In genomic region chr7:27184964-27185363, GRCm38 (mm10) we compare ENCODE assay signal across 9 mouse cellular contexts. TPM values are rescaled to one million over a fixed set of nuclear protein-coding genes. Genes with fewer than 3 reads are reported as not detected.
A peak's percentile ranks its signal among the peaks of the same experiment; 100 is the strongest.
DNase-seq lines count a peak whose midpoint lies in the region; ATAC-seq and TF ChIP-seq lines count a peak whose summit lies in the region.
"Had no signal": no experiment of that assay in that cellular context is flagged by ENCODE, and none has a peak within 500 bp of the region (broad histone marks: within the 10 kb centered on the region; RNA-seq: fewer than 3 reads in every experiment).

No protein-coding gene starts in this region.

- ATAC-seq in liver, embryonic 11.5 days (replicated peaks; ENCODE audit: low FRiP score) = peak; percentile 46; the same call in 1 of the 2 replicates

- intact Hi-C loops in left cerebral cortex, postnatal 4 days (cut with DNase I) = no loop called here

- peaks cover 3% of the 10 kb centered on the region; the same call in 1 of the 2 replicates for H3K36me3 ChIP-seq in kidney, adult 2 months (ENCODE audit: control insufficient read depth, insufficient read depth, low read length)
- H3K36me3 ChIP-seq in liver, embryonic 11.5 days (ENCODE audit: control insufficient read depth, insufficient read depth, low read length) = peaks cover 53% of the 10 kb centered on the region

- no peak for DNase-seq in kidney, adult 2 months
- DNase-seq in kidney, adult 11 months = no peak
- DNase-seq in CD8-positive naive resting alpha-beta T cell, adult 2 months (ENCODE audit: low read depth in 2 of 2, low spot score in 2 of 2) = peak; percentile 24 to 51
- DNase-seq in ZHBTc4 (ENCODE audit: low read depth, low spot score) = peak; percentile 85
- DNase-seq in liver, embryonic 11.5 days (ENCODE audit: low spot score) = peak; percentile 68
- no peak for DNase-seq in urinary bladder, postnatal 4 days (ENCODE audit: low spot score in 2 of 2)
- DNase-seq in left cerebral cortex, adult 11 months (ENCODE audit: low spot score) = no peak
- DNase-seq in left cerebral cortex, postnatal 4 days = no peak

- 55% methylated on average over 3 of the region's 3 CpGs for WGBS in kidney, adult 2 months
- WGBS in liver, embryonic 11.5 days = 38% methylated on average over 3 of the region's 3 CpGs

- peak; percentile 80 for TF ChIP-seq CTCF in kidney, adult 2 months (conservative IDR thresholded peaks at IDR 0.05; ENCODE audit: insufficient read depth, insufficient read length, low read depth, low read length)

- H3K4me2 ChIP-seq in liver, embryonic 11.5 days = no peak overlapping the region
- H3K4me2 ChIP-seq: midbrain, embryonic 12.5 days had no signal

- no peak for TF ChIP-seq POLR2A in kidney, adult 2 months (IDR thresholded peaks at IDR 0.05; ENCODE audit: low read depth, low read length)

- H3K9me3 ChIP-seq in liver, embryonic 11.5 days (ENCODE audit: control insufficient read depth, low read length) = no peaks in the 10 kb centered on the region
- H3K9me3 ChIP-seq: midbrain, embryonic 12.5 days had no signal

- no peaks in the 10 kb centered on the region for H3K27me3 ChIP-seq in kidney, adult 2 months (replicated peaks; ENCODE audit: control insufficient read depth, insufficient read depth, low read length)
- no peaks in the 10 kb centered on the region for H3K27me3 ChIP-seq in liver, embryonic 11.5 days (replicated peaks; ENCODE audit: control insufficient read depth, insufficient read depth, low read length)
- H3K27me3 ChIP-seq: midbrain, embryonic 12.5 days had no signal

- H3K9ac ChIP-seq in liver, embryonic 11.5 days (ENCODE audit: low read depth, low read length) = no peak overlapping the region
- H3K9ac ChIP-seq: midbrain, embryonic 12.5 days had no signal

- peaks cover 7% of the 10 kb centered on the region for H3K4me1 ChIP-seq in kidney, adult 2 months (ENCODE audit: control insufficient read depth, insufficient read depth, low read length)
- peaks cover 2% of the 10 kb centered on the region; the same call in 1 of the 2 replicates for H3K4me1 ChIP-seq in liver, embryonic 11.5 days (replicated peaks; ENCODE audit: control insufficient read depth, insufficient read depth, low read length)
- H3K4me1 ChIP-seq: midbrain, embryonic 12.5 days had no signal

- H3K27ac ChIP-seq in kidney, adult 2 months (ENCODE audit: insufficient read depth, low read depth, low read length) = no peak overlapping the region
- no peak overlapping the region for H3K27ac ChIP-seq in liver, embryonic 11.5 days (ENCODE audit: low read depth, low read length)
- H3K27ac ChIP-seq: midbrain, embryonic 12.5 days had no signal

- H3K4me3 ChIP-seq in kidney, adult 2 months (ENCODE audit: insufficient read depth, low read depth, low read length) = no peak overlapping the region
- H3K4me3 ChIP-seq in liver, embryonic 11.5 days (ENCODE audit: low read depth, low read length) = no peak overlapping the region
- H3K4me3 ChIP-seq: midbrain, embryonic 12.5 days had no signal

RNA-seq across cellular contexts. Expression of gene Mia, which starts 4.0 kb away (rescaled TPM):
- 6.4 and 7.7 TPM in 2 replicates for polyA plus RNA-seq in kidney, adult 2 months (2012; rRNA removed)
- 0.73 and 1.3 TPM in 2 replicates for polyA plus RNA-seq in liver, embryonic 11.5 days (2014; fragmentation: Nextera tagmentation; extraction: Ambion mirVana)
- total RNA-seq in left cerebral cortex, postnatal 4 days (2021) = 1 to 10 TPM; 2.3 to 2.4 TPM

RNA-seq across cellular contexts. Expression of gene Gm21983, which starts 4.1 kb away (rescaled TPM):
- polyA plus RNA-seq in kidney, adult 2 months (2012; rRNA removed) = not detected in 2 replicates
- polyA plus RNA-seq in liver, embryonic 11.5 days (2014; fragmentation: Nextera tagmentation; extraction: Ambion mirVana) = not detected in 2 replicates
- not detected for total RNA-seq in left cerebral cortex, postnatal 4 days (2021)

RNA-seq across cellular contexts. Expression of gene Rab4b, which starts 6.3 kb away (rescaled TPM):
- 55.9 and 57.4 TPM in 2 replicates for polyA plus RNA-seq in kidney, adult 2 months (2012; rRNA removed)
- polyA plus RNA-seq in liver, embryonic 11.5 days (2014; fragmentation: Nextera tagmentation; extraction: Ambion mirVana) = 40.9 and 44.8 TPM in 2 replicates
- total RNA-seq in left cerebral cortex, postnatal 4 days (2021) = 10 to 100 TPM; 86.0 to 89.0 TPM

RNA-seq across cellular contexts. Expression of gene BC024978, which starts 10.6 kb away (rescaled TPM):
- 8.2 and 9.6 TPM in 2 replicates for polyA plus RNA-seq in kidney, adult 2 months (2012; rRNA removed)
- 2.5 and 2.8 TPM in 2 replicates for polyA plus RNA-seq in liver, embryonic 11.5 days (2014; fragmentation: Nextera tagmentation; extraction: Ambion mirVana)
- total RNA-seq in left cerebral cortex, postnatal 4 days (2021) = 10 to 100 TPM; 16.3 to 18.0 TPM

RNA-seq across cellular contexts. Expression of gene Snrpa, which starts 11.1 kb away (rescaled TPM):
- 127 and 131 TPM in 2 replicates for polyA plus RNA-seq in kidney, adult 2 months (2012; rRNA removed)
- 282 and 294 TPM in 2 replicates for polyA plus RNA-seq in liver, embryonic 11.5 days (2014; fragmentation: Nextera tagmentation; extraction: Ambion mirVana)
- 100 to 1,000 TPM in 1 of 2 experiments, 10 to 100 TPM in 1; 98.6 to 110 TPM for total RNA-seq in left cerebral cortex, postnatal 4 days (2021)

Comparison
In these comparisons a context has a peak if more than half of its experiments do, and no peak if none do; other contexts are left out.
1. DNase-seq: peak in CD8-positive naive resting alpha-beta T cell, adult 2 months (2 of 2), ZHBTc4 (single experiment) and liver, embryonic 11.5 days (single experiment); none in kidney, adult 2 months (single experiment), kidney, adult 11 months (single experiment), urinary bladder, postnatal 4 days (0 of 2), left cerebral cortex, adult 11 months (single experiment) and left cerebral cortex, postnatal 4 days (single experiment).